Mouse (Mus musculus) intestine, postnatal 0 days (tissue): ENCODE results near the gene Fhl1. TPM values are rescaled to one million over a fixed set of nuclear protein-coding genes. Genes with fewer than 3 reads are reported as not detected.

Experiments used
- ATAC-seq: fragments of 200-750 bp; cut with Nextera tagmentation; 2 replicates; pipeline ENCODE4 v1.8.0; 2017; ENCODE audit warnings: mild to moderate bottlenecking, moderate TSS enrichment, moderate library complexity
- H3K27ac ChIP-seq: fragments of 300-500 bp; sonication (generic); 2 replicates; pipeline ENCODE4 v1.5.1; 2014; ENCODE audit warnings: mild to moderate bottlenecking, low read depth, low read length, moderate library complexity
- H3K27me3 ChIP-seq: fragments of 300-500 bp; sonication (generic); replicated peaks from 2 replicates; pipeline ENCODE4 v1.6.1; 2014; ENCODE audit warnings: low read length, mixed read lengths; ENCODE audit not compliant: control insufficient read depth, insufficient read depth
- H3K36me3 ChIP-seq: fragments of 300-500 bp; sonication (generic); 2 replicates; pipeline ENCODE4 v1.6.1; 2014; ENCODE audit warnings: mild to moderate bottlenecking, moderate library complexity; ENCODE audit not compliant: control insufficient read depth, insufficient read depth
- H3K4me1 ChIP-seq: fragments of 300-500 bp; sonication (generic); replicated peaks from 2 replicates; pipeline ENCODE4 v1.6.1; 2014; ENCODE audit warnings: antibody characterized with exemption, low read length, mixed read lengths; ENCODE audit not compliant: control insufficient read depth, insufficient read depth
- H3K4me2 ChIP-seq: fragments of 300-500 bp; sonication (generic); replicated peaks from 2 replicates; pipeline ENCODE4 v1.6.1; 2014; ENCODE audit warnings: low read depth, mild to moderate bottlenecking, moderate library complexity
- H3K4me3 ChIP-seq: fragments of 300-500 bp; sonication (generic); 2 replicates; pipeline ENCODE4 v1.5.1; 2014; ENCODE audit warnings: low read depth, low read length
- H3K9ac ChIP-seq: fragments of 300-500 bp; sonication (generic); 2 replicates; pipeline ENCODE4 v1.6.1; 2014; ENCODE audit warnings: mild to moderate bottlenecking, low read depth, low read length
- H3K9me3 ChIP-seq: fragments of 300-500 bp; sonication (generic); 2 replicates; pipeline ENCODE4 v1.6.1; 2016; ENCODE audit warnings: mixed run types; ENCODE audit not compliant: control insufficient read depth
- CTCF ChIP-seq: sonication (generic); IDR thresholded peaks from 2 replicates; pipeline ENCODE4 v1.5.1; 2016; ENCODE audit warnings: low read depth, mild to moderate bottlenecking, control low read depth, antibody characterized with exemption, moderate library complexity
- WGBS: fragments of 180-500 bp; shearing (Covaris S2); extraction: QIAGEN DNeasy Blood & Tissue Kit; methylation state at CpG from one replicate; pipeline ENCODE4 v1.1.7; 2014; 5-methylcytosine and 5-hydroxymethylcytosine counted together
- polyA plus RNA-seq: library from polyadenylated mRNA; unstranded; fragments of >200 nt; fragmentation: Nextera tagmentation; extraction: Ambion mirVana; gene quantifications from 2 replicates; pipeline ENCODE4 v1.2.1, GENCODE M21; 2015

Fhl1 gene
- polyA plus RNA-seq, 1 experiment from 2014 or later, result 95.9 TPM

DNA sequence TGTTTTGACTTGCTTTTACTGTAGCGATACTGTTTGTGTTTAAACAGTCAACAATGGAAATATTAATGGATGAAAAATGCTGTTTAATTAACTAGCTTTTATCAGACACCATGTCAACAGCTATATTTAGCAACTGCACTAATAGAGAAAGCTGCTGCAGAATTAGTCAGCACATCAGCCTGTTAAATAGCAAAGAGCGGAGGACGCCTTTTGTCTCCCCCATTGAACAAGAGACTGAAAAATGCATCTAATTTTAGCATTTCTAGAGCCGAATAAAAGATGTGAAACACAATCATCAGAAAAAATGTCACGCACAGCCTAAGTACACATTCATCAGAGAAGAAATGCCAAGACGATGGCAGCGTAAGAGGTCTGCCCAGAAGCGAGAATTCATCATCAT lies 9.0 kb upstream of the Fhl1 start:
- H3K9ac ChIP-seq, result no peak overlapping the region
- H3K4me3 ChIP-seq, result no peak overlapping the region
- H3K4me2 ChIP-seq, result no peak overlapping the region
- no peaks in the 10 kb centered on the region for H3K36me3 ChIP-seq
- H3K27ac ChIP-seq, result no peak overlapping the region
- TF ChIP-seq CTCF, result no peak
- no peaks in the 10 kb centered on the region for H3K9me3 ChIP-seq
- no peaks in the 10 kb centered on the region for H3K4me1 ChIP-seq
- no peaks in the 10 kb centered on the region for H3K27me3 ChIP-seq
- 80% methylated on average over 8 of the region's 8 CpGs for WGBS
- no peak for ATAC-seq

DNA sequence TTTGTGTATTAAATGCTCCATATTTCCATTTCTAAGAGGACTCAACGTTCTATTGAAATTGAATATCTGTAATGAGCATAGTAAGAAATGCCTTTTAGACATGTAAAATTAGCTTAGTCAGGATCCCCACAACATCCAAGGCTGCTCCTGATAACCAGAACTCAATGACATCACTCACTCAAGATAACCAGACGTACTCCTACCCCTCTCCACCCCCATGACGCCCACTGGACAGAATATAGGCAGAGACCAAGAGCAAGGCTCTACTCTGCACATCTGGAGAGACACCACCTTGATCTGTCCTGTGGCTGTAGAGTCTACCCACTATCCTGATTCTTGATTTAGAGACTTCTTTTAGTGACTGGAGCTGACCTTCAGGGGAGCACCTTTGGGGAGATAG lies 3.1 kb upstream of the Fhl1 start:
- ATAC-seq, result no peak
- WGBS, result 68% methylated on average over 3 of the region's 3 CpGs

DNA sequence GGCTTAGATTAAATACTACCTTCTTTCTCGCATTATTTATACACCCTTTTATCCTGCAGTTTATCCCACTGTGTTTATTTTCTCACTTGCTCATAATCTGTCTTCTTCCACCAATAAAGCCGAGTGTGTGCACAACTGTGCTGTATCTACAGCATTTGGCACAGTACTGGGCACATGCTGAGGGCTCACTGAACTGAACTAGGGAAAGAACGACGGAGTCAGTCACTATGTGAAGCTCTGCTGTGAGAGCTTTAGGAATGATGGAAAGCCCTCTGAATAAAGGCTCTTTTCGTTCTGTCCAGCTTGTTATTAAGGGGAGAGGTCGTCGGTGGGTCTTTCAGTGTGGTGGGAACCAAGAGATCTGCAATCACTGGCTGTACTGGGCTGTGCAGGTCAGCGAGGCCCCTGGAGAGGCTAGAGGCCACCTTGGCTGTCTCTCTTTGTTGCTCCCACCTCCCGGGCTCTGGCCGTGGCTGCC lies 720 bp upstream of the Fhl1 start:
- Histone ChIP-seq H3K9ac (peak overlapping the region; percentile 17; the same call in 1 of the 2 replicates), H3K4me1 (no peaks in the 10 kb centered on the region), H3K4me3 (peak overlapping the region; percentile 42), H3K27ac (no peak overlapping the region), H3K4me2 (peak overlapping the region; percentile 68), H3K27me3 (no peaks in the 10 kb centered on the region; the same call in 1 of the 2 replicates), H3K36me3 (no peaks in the 10 kb centered on the region), H3K9me3 (no peaks in the 10 kb centered on the region)
- no peak for TF ChIP-seq CTCF
- no peak for ATAC-seq
- 26% methylated on average over 10 of the region's 10 CpGs for WGBS

More for the DNA sequence above, 3.1 kb upstream of the Fhl1 start:
- H3K9me3 ChIP-seq, result no peaks in the 10 kb centered on the region
- no peak overlapping the region for H3K4me3 ChIP-seq
- H3K4me2 ChIP-seq, result no peak overlapping the region
- H3K9ac ChIP-seq, result no peak overlapping the region
- no peak overlapping the region for H3K27ac ChIP-seq
- no peaks in the 10 kb centered on the region for H3K4me1 ChIP-seq
- H3K27me3 ChIP-seq, result no peaks in the 10 kb centered on the region; the same call in 1 of the 2 replicates
- no peak for TF ChIP-seq CTCF
- H3K36me3 ChIP-seq, result no peaks in the 10 kb centered on the region

DNA sequence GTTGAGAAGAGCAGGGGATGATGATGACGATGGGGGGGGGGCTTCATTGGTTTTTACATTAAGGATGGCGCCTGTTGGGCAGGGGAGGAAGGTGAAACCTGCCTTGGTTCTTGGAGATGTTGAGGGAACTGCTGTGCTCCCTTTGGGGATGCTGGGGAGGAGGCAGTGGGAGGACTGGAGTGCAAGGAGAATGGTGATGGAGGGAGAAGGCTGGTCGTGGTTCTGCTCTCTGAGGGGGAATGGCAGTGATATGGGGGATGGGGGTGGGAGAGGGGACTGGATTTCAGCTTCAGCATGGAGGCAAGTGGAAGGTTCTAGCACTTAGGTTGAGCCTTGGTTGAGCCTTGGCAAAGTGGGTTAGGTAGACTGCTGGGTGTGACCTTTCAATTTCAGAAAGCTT lies 814 bp downstream of the Fhl1 start:
- H3K27me3 ChIP-seq, result no peaks in the 10 kb centered on the region; the same call in 1 of the 2 replicates
- H3K9me3 ChIP-seq, result no peaks in the 10 kb centered on the region
- ATAC-seq, result no peak
- H3K9ac ChIP-seq, result no peak overlapping the region
- peak overlapping the region; percentile 42 for H3K4me3 ChIP-seq
- H3K27ac ChIP-seq, result no peak overlapping the region
- no peak for TF ChIP-seq CTCF
- WGBS, result 35% methylated on average over 3 of the region's 3 CpGs
- peak overlapping the region; percentile 68 for H3K4me2 ChIP-seq
- H3K36me3 ChIP-seq, result no peaks in the 10 kb centered on the region
- H3K4me1 ChIP-seq, result no peaks in the 10 kb centered on the region

DNA sequence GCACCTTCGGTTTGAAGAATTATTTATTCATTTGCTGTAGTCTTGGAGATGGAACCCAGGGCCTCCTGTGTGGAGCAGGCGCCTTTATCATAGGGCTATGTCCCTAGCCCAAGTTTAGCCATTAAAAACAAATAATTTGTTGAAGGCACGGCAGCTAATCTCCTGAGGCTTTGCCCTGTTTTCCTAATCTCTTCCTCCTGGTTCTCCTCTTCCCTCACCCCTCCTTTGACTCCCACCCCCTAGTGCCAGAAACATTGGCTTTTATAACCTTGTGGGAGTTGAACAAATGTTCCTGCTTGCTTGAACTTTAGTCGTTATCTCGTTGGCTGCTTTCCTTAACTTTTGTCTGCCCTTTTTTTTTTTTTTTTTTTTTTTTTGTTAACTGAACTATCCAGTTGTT lies 2.8 kb downstream of the Fhl1 start:
- no peak for ATAC-seq
- no peak overlapping the region for H3K4me3 ChIP-seq
- 29% methylated on average over 5 of the region's 5 CpGs for WGBS
- H3K9me3 ChIP-seq, result no peaks in the 10 kb centered on the region
- no peaks in the 10 kb centered on the region for H3K36me3 ChIP-seq
- H3K9ac ChIP-seq, result no peak overlapping the region
- no peak overlapping the region for H3K4me2 ChIP-seq
- no peak overlapping the region for H3K27ac ChIP-seq
- no peaks in the 10 kb centered on the region for H3K4me1 ChIP-seq
- no peak for TF ChIP-seq CTCF
- no peaks in the 10 kb centered on the region; the same call in 1 of the 2 replicates for H3K27me3 ChIP-seq

DNA sequence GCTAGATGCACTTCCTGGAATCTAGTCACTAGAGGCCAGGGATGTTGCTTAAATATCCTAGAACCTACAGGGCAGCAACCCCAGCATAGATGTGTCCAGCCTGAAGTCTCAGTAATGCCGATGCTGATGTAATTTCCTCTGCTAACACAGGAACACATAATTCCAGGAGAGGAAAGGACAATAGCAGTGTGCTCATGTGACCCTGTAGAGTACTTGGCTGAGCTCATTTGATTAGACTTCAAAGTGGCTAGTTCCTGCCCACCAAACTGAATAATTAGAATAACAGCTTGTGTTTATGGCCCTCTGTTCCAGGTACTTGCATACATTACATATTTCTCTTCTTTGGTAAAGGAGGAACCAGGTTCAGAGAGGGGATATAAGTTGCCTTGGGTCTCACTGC lies 4.6 kb downstream of the Fhl1 start:
- Histone ChIP-seq H3K4me2 (no peak overlapping the region), H3K4me3 (no peak overlapping the region), H3K9me3 (no peaks in the 10 kb centered on the region), H3K27me3 (no peaks in the 10 kb centered on the region), H3K27ac (no peak overlapping the region), H3K4me1 (no peaks in the 10 kb centered on the region), H3K9ac (no peak overlapping the region), H3K36me3 (no peaks in the 10 kb centered on the region)
- TF ChIP-seq CTCF, result no peak
- no peak for ATAC-seq
- 65% methylated on average over 1 of the region's 1 CpGs for WGBS
